Mouse (Mus musculus) ovary, postnatal 36 days (tissue): ENCODE results near the gene Srms.
"Not testable (repeated sequence)": the region's sequence is repeated elsewhere in the genome, so short reads cannot be mapped to it uniquely, and the experiment has no call there.

Experiments used
- DNase-seq: peaks from one replicate; pipeline ENCODE4 v3.0.0; 2022; ENCODE audit warnings: low spot score, mixed read lengths

Gene Srms

DNA sequence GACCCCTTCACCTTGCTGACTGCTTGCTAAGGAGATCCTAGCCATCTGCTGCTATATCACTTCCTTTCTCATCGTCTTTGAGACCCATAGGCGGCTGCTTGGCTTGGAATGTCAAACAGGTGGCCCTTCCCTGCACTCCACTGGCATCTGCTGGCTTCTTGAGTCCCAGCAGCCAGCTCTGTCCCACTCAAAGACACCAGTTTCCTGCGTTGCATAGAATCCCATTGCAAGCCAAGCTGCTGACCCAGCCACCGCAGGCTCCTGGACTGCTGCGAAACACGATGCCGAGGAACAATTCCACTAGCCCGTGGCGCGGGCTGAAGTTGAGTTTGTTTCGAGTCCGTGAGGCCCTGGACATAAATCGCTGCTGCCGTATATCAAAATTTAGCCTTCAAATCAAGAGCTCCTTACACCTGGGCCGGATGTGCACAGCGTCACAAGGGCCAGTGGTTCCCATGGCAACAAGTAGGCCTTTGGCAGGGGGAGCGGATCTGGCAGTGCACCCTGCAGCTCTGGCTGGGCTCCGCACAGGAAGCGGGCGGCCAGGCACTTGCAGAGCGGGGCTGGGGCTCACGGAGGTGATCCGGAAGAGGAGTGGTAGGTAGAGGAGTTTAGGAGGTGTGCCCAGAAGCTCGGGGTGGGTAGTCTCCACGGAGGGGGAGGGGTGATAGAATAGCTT is 6.7 kb upstream of the Srms start, which contains the start of gene Fndc11:
Gene Fndc11 (plus strand): TSS at position 476 of the 679 bp plus-strand sequence.
- DNase-seq: peak; percentile 67

DNA sequence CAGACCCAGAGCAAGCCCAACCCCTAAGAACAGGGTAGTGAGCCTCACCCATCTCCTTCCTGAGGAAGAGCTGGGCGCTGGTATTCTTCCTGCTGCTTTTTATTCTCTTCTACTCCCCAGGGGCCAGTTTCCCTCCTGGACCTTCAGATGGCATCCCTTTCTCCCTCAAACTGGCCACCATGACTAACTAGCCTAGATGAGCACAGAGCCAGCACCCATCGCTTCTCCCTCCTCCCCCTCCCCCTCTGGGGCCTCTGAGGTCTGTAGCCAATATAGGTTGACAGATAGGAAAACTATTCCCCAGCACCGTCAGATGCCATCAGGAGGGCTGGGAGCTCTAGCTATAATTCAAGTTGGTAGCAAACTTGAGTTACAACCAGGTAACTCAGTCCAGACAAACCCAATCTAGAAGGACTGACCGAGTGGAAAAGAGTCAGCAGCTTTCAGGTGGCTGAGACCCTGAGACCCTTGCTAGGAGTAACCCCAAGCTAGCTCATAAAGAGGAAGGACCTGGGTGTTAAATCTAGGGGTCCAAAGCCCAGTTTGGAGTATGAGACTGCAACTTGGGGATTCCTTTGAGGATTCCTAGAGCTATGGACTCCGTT is 6.0 kb upstream of the Srms start:
- DNase-seq: no peak

DNA sequence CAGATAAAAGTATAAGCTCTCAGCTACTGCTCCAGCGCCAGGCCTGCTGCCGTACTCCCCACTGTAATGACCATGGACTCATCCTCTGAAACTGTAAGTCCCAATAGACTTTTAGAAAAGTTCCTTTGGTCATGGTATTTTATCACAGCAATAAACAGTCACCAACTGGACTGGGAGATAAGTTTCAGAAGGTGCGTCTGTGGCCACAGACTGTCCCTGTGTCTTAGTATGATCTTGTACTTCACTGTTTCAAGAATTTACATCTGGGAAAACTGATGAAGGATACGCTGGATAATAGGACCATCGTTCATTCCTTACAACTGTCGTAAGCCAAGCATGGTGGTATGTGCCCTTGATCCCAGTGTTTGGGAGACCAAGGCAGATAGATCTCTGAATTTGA is 3.1 kb upstream of the Srms start:
- DNase-seq: no peak

DNA sequence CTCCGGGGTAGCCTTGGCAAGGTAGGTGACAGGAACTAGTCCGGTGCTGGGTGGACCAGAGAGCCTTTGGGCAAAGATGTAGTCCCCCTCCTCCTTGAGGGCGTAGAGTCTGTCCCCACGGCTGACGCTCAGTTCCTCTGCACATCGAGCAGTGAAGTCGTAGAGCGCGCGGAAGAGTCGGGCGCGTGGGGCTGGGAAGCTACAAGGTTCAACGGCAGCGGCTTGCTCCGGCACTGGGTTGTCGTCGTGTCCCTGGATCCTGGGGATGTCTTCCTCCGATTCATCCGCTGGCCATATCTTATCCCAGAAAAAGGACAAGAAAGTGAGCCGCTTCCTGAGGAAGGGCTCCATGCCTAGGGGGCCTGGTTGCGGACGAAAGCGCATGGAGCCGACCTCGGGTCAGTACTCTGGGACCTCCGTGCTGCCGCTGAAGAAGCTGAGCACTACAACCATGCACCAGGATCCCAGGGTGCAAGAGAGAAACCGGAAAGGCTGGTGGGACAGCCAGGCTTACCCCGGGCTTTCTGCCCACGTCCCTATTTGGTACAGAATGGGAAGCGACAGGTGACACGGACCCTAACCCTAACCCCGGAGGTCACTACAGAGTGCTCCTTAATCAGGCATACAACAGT is 480 bp downstream of the Srms start:
- no peak for DNase-seq

DNA sequence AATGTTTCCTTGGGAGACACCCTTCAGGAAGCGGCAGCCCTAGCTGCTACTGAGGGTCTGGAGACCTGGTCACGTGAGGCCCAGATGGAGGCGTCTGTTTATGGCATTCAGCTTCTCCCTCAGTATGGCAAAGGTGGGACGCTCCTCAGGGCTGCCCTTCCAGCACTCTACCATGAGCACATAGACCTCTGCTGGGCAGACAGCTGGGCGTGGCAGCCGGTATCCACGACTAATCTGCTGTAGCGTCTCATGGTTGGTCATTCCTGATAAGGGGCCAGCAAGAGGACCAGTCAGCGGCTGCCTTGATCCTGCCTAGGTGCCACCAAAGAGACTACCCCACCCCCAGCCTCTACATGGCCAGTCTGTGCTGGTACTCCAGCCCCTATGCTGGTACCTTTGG is 6.9 kb downstream of the Srms start:
- DNase-seq: no peak

DNA sequence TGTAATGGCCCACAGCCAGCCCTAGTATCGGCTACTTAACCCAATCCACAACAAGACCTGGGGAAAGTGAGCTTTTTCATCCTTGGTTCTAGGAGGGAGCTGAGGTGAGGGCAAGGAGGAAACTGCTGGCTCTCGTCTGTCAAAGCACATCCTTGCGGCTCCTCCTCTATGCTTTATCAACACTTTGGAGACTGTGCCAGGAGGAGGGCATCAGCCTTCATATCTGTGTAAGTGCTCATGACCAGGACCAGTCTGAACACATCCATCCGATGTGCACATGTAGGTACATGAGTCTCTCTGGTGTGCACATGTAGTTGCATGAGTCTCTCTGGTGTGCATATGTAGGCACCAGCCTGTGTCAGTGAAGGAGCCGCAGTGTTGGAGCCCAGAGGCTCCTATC is 7.3 kb downstream of the Srms start:
- DNase-seq: no peak

DNA sequence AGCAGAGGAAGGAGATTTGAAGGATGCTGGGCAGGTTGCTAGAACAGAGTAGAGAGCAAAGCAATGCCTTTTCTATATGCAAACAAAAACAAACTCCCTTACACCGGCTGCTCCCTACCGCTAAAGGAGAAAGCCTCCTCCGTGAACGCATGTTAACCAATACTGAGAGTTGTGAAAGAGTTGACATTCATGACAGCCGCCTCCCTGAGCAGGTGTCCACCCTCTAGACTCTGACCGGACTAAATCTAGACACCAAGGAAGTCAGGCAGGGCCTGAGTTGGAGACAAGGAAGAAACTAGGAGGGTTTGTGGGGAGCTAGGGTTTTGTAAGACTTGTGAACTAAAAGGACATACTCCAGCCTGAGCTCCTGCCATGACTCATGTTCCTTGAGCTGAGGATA is 10.1 kb downstream of the Srms start:
- DNase-seq: no peak

DNA sequence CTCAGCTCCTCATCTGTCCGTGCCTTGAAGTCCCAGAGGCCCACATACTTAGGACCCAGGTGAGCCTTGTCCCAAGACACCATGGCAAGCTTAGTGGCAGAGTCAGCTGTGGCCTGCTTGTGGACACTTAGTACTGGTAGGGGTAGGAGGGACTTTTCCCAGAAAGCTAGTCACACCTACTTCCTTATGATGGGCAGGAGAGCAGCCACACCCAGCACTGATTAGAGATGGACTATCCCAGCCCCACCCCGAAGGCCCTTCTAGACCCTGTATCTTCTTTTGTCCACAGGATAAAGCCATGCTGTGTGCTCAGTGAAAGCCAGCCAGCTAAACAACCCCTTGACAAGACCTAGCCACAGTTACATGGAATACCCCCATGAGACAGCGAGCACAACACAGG is 10.6 kb downstream of the Srms start, which contains the start of gene Ptk6:
Gene Ptk6 (minus strand): TSS at position 368 of the 400 bp plus-strand sequence.
- DNase-seq: no peak

DNA sequence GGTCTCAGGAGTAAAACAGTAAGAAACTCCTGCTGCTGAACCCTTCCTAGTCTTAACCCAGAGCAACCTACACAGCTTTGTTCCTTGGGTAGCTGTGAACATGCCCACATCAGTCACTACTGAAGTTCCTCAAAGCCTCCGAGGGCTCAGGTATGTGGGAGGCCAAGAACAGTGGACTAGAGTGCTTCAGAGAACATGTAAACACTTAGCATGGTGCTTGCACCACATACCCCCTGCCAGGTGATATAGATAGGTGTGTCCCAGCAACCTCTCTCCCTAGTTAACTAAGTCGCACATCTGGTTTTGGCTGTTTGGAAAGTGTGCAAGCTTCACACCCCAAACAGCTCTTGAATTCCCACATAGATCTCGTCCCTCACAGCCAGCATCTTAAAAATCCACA is 11.4 kb downstream of the Srms start:
- no peak for DNase-seq

DNA sequence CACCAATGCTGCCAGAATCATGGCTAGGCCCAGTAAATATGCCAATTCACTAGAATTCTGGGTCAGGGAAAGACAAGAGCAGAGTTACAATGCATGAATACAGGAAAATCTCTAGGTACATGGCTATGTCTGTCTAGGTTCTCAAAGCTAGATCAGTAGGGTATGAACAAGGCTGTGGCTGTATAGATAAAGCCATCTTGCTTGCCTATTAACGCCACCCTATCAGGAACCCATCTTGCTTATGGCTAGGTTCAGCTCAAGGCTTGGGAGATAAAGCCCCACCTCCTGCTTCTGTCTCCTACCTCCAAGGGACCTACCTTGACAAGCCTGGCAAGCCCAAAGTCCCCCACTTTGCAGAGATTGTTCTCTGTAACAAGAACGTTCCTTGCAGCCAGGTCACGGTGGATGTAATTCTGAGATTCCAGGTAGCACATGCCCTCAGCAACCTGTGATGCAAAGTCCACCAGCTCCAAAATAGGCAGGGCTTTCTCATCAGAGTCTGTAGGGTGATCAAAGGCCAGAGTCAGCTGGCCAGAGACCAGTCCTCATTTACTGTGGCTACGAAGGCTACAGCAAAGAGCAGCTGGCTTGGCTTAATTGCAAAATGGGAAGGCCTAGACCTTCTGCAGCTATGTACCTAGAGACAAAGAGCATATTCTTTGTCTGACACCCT is 16.2 kb downstream of the Srms start:
- no peak for DNase-seq

DNA sequence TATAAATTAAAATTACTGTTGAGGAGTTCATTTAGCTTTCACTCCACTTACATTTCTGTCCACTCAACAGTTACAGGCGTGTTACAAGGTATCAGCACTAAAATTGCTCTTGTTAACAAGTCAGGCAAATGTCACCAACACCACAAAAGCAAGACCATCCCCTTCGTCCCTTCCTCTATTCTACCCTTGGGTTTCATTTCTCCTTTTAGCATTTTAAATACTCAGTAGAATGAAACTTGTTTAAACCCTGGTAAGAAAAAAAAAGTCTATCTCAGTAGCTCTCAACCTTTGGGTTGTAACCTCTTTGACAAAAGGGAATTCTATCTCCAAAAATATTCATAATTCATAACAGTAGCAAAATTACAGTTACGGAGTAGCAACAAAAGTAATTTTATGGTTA is 19.9 kb downstream of the Srms start:
- DNase-seq: no peak

DNA sequence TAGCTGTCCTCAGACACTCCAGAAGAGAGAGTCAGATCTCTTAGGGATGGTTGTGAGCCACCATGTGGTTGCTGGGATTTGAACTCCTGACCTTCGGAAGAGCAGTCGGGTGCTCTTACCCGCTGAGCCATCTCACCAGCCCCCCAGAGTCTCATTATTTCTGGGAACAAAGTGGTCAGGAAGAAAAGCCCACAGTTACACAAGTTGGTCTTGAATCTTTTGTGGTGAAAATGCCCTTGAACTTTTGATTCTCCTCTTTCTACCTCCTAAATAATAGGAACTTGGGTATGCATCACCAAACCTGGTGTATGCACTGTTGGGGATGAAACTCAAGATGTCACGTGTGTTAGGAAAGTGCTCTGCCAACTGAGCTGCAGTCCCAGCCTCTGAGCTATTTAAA is 21.0 kb downstream of the Srms start:
- DNase-seq: no peak

DNA sequence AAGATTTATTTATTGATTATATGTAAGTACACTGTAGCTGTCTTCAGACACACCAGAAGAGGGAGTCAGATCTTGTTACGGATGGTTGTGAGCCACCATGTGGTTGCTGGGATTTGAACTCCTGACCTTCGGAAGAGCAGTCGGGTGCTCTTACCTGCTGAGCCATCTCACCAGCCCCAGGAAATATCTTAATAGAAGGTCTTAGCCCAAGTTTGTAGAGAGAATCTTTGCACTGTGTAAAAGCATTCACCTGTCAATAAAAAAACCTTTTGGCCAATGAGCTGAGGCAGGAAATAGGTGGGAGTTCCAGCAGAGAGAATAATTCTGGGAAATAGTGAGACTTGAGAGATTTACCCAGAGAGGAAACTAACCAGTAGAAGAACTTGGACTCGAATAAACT is 21.6 kb downstream of the Srms start:
- not testable (repeated sequence) for DNase-seq

DNA sequence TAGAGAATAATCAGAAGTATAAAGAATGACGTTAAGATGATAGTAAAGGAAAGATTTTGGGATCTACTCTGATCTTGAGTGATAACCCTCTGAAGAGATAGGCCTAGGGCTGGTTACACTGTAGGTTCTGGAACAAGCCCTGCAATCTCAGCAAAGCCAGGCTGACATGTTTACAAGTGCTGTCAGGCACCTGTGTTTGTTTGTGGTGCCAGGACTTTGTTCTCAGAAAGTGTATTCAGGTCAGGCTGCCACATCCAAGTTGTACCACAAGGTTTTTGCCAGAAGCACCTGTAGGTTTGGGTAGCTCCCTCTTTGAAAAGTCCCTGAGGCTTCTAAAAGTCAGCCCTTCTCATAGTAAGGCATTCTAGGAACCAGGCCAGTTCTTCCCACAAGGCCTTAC is 23.7 kb downstream of the Srms start:
- no peak for DNase-seq

DNA sequence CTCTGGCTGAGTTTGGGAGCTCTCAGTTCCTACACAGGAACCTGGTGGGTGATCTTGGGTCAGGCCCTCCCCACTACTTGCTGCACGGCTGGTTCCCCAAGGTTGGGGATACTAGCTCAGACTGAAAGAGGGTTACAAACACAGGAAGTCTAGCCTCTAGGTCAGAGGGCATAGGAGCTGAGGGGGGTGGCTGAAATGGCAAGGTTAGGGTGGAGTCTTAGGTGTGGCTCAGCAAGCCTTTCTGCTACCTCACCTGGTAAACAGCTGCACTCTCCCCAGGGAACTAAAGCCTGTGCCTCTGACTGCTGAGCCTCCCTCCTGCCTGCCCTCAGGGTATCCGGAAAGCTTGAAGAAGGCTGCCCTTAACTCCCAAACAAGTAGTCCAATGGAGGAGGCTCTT is 24.3 kb downstream of the Srms start:
- DNase-seq: no peak

DNA sequence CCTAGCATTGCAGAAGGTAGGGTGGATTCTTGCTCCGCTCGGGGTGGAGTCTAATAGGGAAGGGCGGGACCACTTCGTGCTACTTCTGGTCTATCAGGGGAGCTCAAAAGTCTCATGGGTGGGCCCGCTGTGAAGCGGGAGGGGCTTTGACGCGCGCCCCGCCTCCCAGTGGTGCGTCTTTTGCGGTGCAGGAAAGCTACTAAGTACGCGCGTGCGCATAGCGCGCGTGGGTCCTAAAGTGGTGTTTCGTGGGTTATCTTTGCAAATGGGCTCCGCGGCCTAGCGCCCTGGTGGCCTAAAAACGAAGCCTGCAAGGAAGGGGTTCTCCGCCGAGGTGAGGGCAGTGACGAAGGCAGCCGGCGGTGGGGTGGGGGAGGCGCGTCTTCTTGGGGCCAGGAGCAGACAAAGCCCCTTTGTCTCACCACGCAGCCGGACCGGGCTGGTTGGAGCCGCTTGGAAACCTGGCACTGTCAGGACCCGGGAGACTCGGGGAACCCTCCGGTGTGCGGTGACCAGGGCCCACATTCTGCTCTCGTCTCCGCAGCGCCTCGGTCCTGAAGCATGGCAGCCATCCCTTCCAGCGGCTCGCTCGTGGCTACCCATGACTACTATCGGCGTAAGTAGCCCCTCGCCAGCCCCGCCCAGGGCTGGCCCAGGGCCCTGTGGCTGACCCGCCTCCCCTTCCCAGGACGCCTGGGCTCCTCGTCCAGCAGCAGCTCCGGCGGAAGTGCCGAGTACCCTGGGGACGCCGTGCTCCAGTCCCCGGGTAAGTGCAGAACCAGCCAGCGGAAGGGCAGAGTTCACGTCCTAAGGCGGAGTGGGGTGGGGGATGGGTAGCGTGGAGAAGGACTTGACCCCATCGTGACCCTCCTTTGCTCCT is 25.6 kb downstream of the Srms start, which contains the start of gene Ppdpf:
Gene Ppdpf (plus strand): TSS at position 127 of the 880 bp plus-strand sequence.
- DNase-seq: peak; percentile 91

DNA sequence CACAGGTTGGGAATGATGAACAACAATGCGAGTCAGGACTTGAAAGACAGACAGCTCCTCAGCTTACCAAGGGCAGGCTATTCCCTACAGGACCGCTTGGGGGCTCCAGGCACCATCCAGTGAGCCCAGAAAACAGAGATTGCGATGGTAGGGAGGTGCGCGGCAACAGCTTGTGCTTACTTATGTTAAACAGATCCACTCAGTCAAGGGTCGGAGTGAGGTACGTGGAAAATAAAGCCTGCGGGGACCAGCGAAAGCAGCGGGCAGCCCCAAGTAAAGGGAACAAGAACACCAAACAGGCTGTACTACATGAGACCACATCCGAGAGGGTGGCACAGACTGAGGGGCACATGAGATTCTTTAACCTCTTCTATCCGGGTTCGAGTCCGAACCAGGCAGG is 26.4 kb downstream of the Srms start:
- peak; percentile 82 for DNase-seq

DNA sequence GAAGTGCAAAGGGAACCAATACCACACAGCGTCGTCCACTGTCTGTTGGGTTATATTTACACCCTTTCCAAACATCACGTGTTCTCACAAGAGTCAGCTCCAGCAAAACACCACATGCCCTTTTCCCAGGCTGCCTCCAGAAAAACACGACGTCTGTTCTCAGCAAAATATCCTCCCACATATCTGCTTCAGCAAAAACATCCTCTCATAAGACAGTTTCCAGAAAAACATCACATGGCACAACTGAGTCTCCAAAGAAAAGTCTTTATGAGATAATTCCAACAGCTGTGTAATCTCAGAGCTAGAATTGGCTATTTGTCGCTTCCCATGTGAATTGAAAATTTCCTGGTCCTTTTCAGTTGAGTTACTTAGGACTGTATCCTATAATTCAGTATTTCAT is 32.1 kb downstream of the Srms start:
- DNase-seq: no peak

DNA sequence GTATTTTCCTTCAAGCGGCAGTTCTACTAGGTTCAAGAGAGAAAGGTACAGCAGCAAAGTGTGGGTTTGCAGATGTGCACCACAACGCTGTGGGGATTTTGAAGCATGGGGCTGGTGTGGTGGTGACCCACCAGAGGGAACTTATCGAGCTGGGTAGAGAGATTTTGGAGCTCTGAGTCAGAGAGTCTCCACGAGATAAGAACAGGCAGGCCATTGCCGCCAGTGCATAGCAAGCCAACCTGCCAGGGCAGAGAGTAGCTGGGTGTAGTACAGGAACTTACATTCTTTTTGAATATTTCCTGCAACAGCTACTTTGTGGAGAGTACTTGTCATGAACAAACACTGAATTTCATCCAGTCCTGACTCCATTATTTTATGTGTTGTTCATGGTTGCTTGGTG is 34.5 kb downstream of the Srms start:
- DNase-seq: no peak

DNA sequence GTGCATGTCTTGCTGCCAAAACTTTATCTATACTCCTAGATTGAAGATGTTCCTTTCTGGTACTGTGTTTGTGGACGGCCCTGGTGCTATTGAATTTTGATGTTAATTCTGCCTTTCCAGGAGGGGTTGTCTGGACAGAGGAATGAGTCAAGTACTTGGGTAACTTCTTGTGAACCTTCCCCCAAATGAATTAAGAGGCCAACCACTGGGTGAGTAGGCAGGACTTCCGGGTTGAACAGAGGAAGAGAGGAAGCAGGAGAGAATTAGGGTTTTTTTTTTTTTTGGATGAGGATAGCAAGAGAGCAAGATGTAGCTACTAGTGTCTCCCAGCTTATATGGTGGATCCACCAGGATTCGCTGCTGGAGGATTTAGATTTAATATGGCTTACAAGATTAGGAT is 35.0 kb downstream of the Srms start:
- DNase-seq: no peak

DNA sequence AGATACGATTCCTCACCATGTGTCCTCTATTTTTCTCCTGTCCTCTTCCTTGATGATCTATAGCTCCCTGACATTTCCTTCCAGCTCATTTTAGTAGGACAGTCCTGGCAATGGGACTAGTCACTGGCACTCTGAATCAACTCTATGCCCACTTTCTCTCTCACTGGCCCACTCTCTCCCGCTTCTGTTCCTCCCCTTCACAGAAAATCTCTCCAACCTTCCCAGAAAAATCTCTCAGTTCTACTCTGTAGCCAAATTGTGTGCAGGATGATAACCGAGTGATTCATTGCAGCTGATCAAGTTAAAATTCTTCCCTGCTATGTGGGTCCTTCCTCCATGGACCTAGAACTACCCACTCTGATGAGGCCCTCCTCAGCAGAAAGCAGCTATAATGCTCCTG is 38.3 kb downstream of the Srms start:
- DNase-seq: no peak

DNA sequence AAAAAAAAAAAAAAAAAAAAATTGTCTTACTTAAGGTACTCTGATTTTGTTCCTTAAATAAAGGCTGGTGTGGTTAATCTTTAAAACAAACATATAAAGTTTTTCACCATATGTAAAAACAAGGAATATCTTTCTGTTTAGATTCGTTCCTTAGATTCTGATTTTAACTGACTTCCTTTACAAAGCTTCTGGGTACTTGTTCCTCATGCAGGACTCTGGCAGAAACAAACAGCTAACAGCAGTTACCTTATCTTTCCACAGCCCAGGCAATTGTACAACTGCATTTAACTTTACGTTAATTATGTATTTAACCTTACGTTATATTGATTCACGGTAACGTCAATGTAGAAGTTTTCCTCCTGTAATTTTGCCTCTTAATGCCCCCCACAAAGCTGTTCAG is 46.5 kb downstream of the Srms start:
- no peak for DNase-seq
